Mouse (Mus musculus) lung, postnatal 36 days (tissue): ENCODE data around the gene Gm28035.

Experiments used
- DNase-seq: peaks from one replicate; pipeline ENCODE4 v3.0.0; 2022; ENCODE audit warnings: mixed read lengths

Gm28035 gene

GRCm38 (mm10) chr2:30239777-30240176 lies 590 bp upstream of the Gm28035 start:
- peak; percentile 83 for DNase-seq

- peak; percentile 92 for DNase-seq
Observed at GRCm38 (mm10) chr2:30242509-30242908, 2.1 kb downstream of the Gm28035 start.

GRCm38 (mm10) chr2:30243391-30243790 lies 3.0 kb downstream of the Gm28035 start:
- DNase-seq: no peak

- no peak for DNase-seq
Observed at GRCm38 (mm10) chr2:30244595-30245178, 4.3 kb downstream of the Gm28035 start.

GRCm38 (mm10) chr2:30247036-30247435 lies 6.7 kb downstream of the Gm28035 start:
- DNase-seq: no peak

GRCm38 (mm10) chr2:30247681-30248080 lies 7.3 kb downstream of the Gm28035 start:
- DNase-seq: no peak

- no peak for DNase-seq
Observed at GRCm38 (mm10) chr2:30249182-30249581, 8.8 kb downstream of the Gm28035 start.

GRCm38 (mm10) chr2:30250166-30251128 lies 10.1 kb downstream of the Gm28035 start:
- DNase-seq: no peak

- DNase-seq: peak; percentile 70
Observed at GRCm38 (mm10) chr2:30251417-30252104, 11.2 kb downstream of the Gm28035 start.

GRCm38 (mm10) chr2:30252521-30252920 lies 12.2 kb downstream of the Gm28035 start:
- no peak for DNase-seq

GRCm38 (mm10) chr2:30253809-30254208 lies 13.4 kb downstream of the Gm28035 start:
- no peak for DNase-seq

- no peak for DNase-seq
Observed at GRCm38 (mm10) chr2:30255631-30256395, 15.4 kb downstream of the Gm28035 start.

- DNase-seq: no peak
Observed at GRCm38 (mm10) chr2:30256616-30257350, 16.4 kb downstream of the Gm28035 start.

GRCm38 (mm10) chr2:30257699-30258460 lies 17.5 kb downstream of the Gm28035 start:
- no peak for DNase-seq

- peak; percentile 82 for DNase-seq
Observed at GRCm38 (mm10) chr2:30258600-30258999, 18.2 kb downstream of the Gm28035 start.

- no peak for DNase-seq
Observed at GRCm38 (mm10) chr2:30259131-30260064, 19.0 kb downstream of the Gm28035 start.

GRCm38 (mm10) chr2:30261064-30261736 lies 20.8 kb downstream of the Gm28035 start:
- DNase-seq: no peak

GRCm38 (mm10) chr2:30261921-30262839 lies 21.8 kb downstream of the Gm28035 start:
- DNase-seq: no peak
